Mouse (Mus musculus) midbrain, embryonic 11.5 days (tissue): Measurements from ENCODE around the gene Gm49405. TPM values are rescaled to one million over a fixed set of nuclear protein-coding genes. Genes with fewer than 3 reads are reported as not detected.

Experiments used
- ATAC-seq: fragments of 200-750 bp; cut with Nextera tagmentation; 2 replicates; pipeline ENCODE4 v1.8.0; 2017; ENCODE audit warnings: moderate TSS enrichment, moderate library complexity; ENCODE audit not compliant: low FRiP score
- DNase-seq: peaks from one replicate; pipeline ENCODE4 v3.0.0; 2015; ENCODE audit warnings: low spot score; ENCODE audit errors: missing footprints
- H3K27ac ChIP-seq: fragments of 300-500 bp; sonication (generic); 2 replicates; pipeline ENCODE4 v1.5.1; 2014; ENCODE audit warnings: low read depth, low read length
- H3K27me3 ChIP-seq: fragments of 300-500 bp; sonication (generic); 2 replicates; pipeline ENCODE4 v1.6.1; 2014; ENCODE audit warnings: mild to moderate bottlenecking, low read length, moderate library complexity, mixed read lengths; ENCODE audit not compliant: control insufficient read depth, insufficient read depth
- H3K36me3 ChIP-seq: fragments of 300-500 bp; sonication (generic); 2 replicates; pipeline ENCODE4 v1.6.1; 2014; ENCODE audit warnings: mild to moderate bottlenecking, low read length, moderate library complexity, mixed read lengths; ENCODE audit not compliant: control insufficient read depth, insufficient read depth
- H3K4me1 ChIP-seq: fragments of 300-500 bp; sonication (generic); 2 replicates; pipeline ENCODE4 v1.6.1; 2014; ENCODE audit warnings: low read length; ENCODE audit not compliant: control insufficient read depth, insufficient read depth
- H3K4me2 ChIP-seq: fragments of 300-500 bp; sonication (generic); 2 replicates; pipeline ENCODE4 v1.6.1; 2014; ENCODE audit warnings: mild to moderate bottlenecking, moderate library complexity
- H3K4me3 ChIP-seq: fragments of 300-500 bp; sonication (generic); 2 replicates; pipeline ENCODE4 v1.5.1; 2014; ENCODE audit warnings: low read depth, low read length
- H3K9ac ChIP-seq: fragments of 300-500 bp; sonication (generic); 2 replicates; pipeline ENCODE4 v1.6.1; 2014; ENCODE audit warnings: low read length
- H3K9me3 ChIP-seq: fragments of 300-500 bp; sonication (generic); 2 replicates; pipeline ENCODE4 v1.6.1; 2016; ENCODE audit warnings: low read length; ENCODE audit not compliant: control insufficient read depth
- WGBS: fragments of 180-500 bp; shearing (Covaris S2); extraction: QIAGEN DNeasy Blood & Tissue Kit; methylation state at CpG from one replicate; pipeline ENCODE4 v1.1.7; 2014; 5-methylcytosine and 5-hydroxymethylcytosine counted together
- polyA plus RNA-seq: library from polyadenylated mRNA; unstranded; fragments of >200 nt; fragmentation: Nextera tagmentation; extraction: Ambion mirVana; gene quantifications from 2 replicates; pipeline ENCODE4 v1.2.1, GENCODE M21; 2014

Gm49405 gene
- polyA plus RNA-seq, 1 experiment from 2014 or later, result 0.87 TPM

GRCm38 (mm10) chr19:3980917-3981316, 19.5 kb upstream of the Gm49405 start:
- DNase-seq (no peak), ATAC-seq (no peak)
- H3K9ac ChIP-seq, result no peak overlapping the region
- WGBS, result 74% methylated on average over 9 of the region's 9 CpGs
- no peaks in the 10 kb centered on the region for H3K9me3 ChIP-seq
- H3K4me1 ChIP-seq, result peaks cover 15% of the 10 kb centered on the region
- H3K4me2 ChIP-seq, result no peak overlapping the region
- H3K27ac ChIP-seq, result no peak overlapping the region
- no peaks in the 10 kb centered on the region for H3K27me3 ChIP-seq
- H3K36me3 ChIP-seq, result no peaks in the 10 kb centered on the region
- no peak overlapping the region for H3K4me3 ChIP-seq

GRCm38 (mm10) chr19:3983527-3984200, 16.8 kb upstream of the Gm49405 start:
- Histone ChIP-seq H3K27me3 (no peaks in the 10 kb centered on the region), H3K27ac (no peak overlapping the region), H3K4me2 (no peak overlapping the region), H3K9ac (no peak overlapping the region), H3K36me3 (no peaks in the 10 kb centered on the region), H3K4me1 (peaks cover 15% of the 10 kb centered on the region), H3K4me3 (no peak overlapping the region), H3K9me3 (peaks cover under 1% of the 10 kb centered on the region; the same call in 1 of the 2 replicates)
- ATAC-seq, result no peak
- WGBS, result 33% methylated on average over 9 of the region's 9 CpGs
- DNase-seq, result peak; percentile 88

- ATAC-seq (0 out of 2 replicates have a peak, but pooled peaks have one; percentile 34), DNase-seq (peak; percentile 88)
- 12% methylated on average over 8 of the region's 8 CpGs for WGBS
- no peak overlapping the region for H3K4me3 ChIP-seq
- peaks cover 15% of the 10 kb centered on the region for H3K4me1 ChIP-seq
- H3K9me3 ChIP-seq, result peaks cover 3% of the 10 kb centered on the region; the same call in 1 of the 2 replicates
- no peak overlapping the region; the same call in 1 of the 2 replicates for H3K27ac ChIP-seq
- 0 out of 2 replicates have a peak overlapping the region, but pooled peaks have one; percentile 9 for H3K9ac ChIP-seq
- H3K36me3 ChIP-seq, result no peaks in the 10 kb centered on the region
- no peak overlapping the region for H3K4me2 ChIP-seq
- no peaks in the 10 kb centered on the region for H3K27me3 ChIP-seq
Observed at GRCm38 (mm10) chr19:3985261-3985681, 15.2 kb upstream of the Gm49405 start.

- no peaks in the 10 kb centered on the region for H3K36me3 ChIP-seq
- no peak within 1 kb of the TSS for H3K4me3 ChIP-seq
- no peak within 1 kb of the TSS for H3K27ac ChIP-seq
- H3K9me3 ChIP-seq, result peaks cover 3% of the 10 kb centered on the region; the same call in 1 of the 2 replicates
- no peak for DNase-seq
- 27% methylated on average over 8 of the region's 8 CpGs for WGBS
- peak within 1 kb of the TSS; percentile 9; the same call in 1 of the 2 replicates for H3K9ac ChIP-seq
- H3K4me2 ChIP-seq, result no peak within 1 kb of the TSS
- H3K4me1 ChIP-seq, result peaks cover 15% of the 10 kb centered on the region
- H3K27me3 ChIP-seq, result no peaks in the 10 kb centered on the region
- ATAC-seq, result no peak
Observed at GRCm38 (mm10) chr19:3986334-3986733, 14.1 kb upstream of the Gm49405 start, which contains the start of gene Acy3. Gene Acy3, plus strand, starts transcription at chr19:3986570.

GRCm38 (mm10) chr19:3988066-3988465, 12.4 kb upstream of the Gm49405 start:
- no peak for DNase-seq
- WGBS, result 92% methylated on average over 14 of the region's 14 CpGs
- no peak overlapping the region for H3K4me2 ChIP-seq
- peaks cover 14% of the 10 kb centered on the region for H3K4me1 ChIP-seq
- no peak overlapping the region for H3K9ac ChIP-seq
- no peaks in the 10 kb centered on the region for H3K27me3 ChIP-seq
- H3K36me3 ChIP-seq, result no peaks in the 10 kb centered on the region
- H3K27ac ChIP-seq, result no peak overlapping the region
- peaks cover 3% of the 10 kb centered on the region; the same call in 1 of the 2 replicates for H3K9me3 ChIP-seq
- no peak for ATAC-seq
- H3K4me3 ChIP-seq, result no peak overlapping the region

DNA sequence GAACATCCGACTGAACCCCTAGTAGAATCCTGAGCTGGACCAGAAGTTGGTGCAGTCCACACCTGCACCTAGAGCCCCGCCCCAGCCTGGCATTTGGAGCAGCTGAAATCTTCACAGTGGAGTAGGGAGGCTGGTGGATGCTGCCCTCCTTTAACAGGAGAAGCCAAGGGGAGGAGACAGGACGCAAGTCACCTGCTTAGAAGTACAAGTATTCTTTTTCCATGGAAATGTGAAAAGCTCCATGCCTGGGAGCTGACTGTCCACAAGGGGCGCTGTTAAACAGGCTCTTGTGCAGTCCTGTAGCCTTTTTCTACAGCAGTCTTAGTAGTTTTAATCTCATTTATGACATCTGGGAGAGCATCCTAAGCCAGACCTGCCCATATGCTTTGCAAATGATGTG, 11.7 kb upstream of the Gm49405 start:
- H3K4me3 ChIP-seq, result no peak overlapping the region
- H3K4me2 ChIP-seq, result no peak overlapping the region
- H3K9ac ChIP-seq, result no peak overlapping the region
- DNase-seq (no peak), ATAC-seq (no peak)
- no peaks in the 10 kb centered on the region for H3K36me3 ChIP-seq
- peaks cover 3% of the 10 kb centered on the region; the same call in 1 of the 2 replicates for H3K9me3 ChIP-seq
- no peak overlapping the region for H3K27ac ChIP-seq
- WGBS, result 87% methylated on average over 4 of the region's 4 CpGs
- H3K4me1 ChIP-seq, result peaks cover 8% of the 10 kb centered on the region
- H3K27me3 ChIP-seq, result no peaks in the 10 kb centered on the region

GRCm38 (mm10) chr19:3990804-3991203, 9.6 kb upstream of the Gm49405 start:
- Histone ChIP-seq H3K9me3 (peaks cover 3% of the 10 kb centered on the region; the same call in 1 of the 2 replicates), H3K27ac (no peak overlapping the region), H3K4me1 (no peaks in the 10 kb centered on the region), H3K9ac (no peak overlapping the region), H3K4me3 (no peak overlapping the region), H3K4me2 (no peak overlapping the region), H3K27me3 (no peaks in the 10 kb centered on the region), H3K36me3 (no peaks in the 10 kb centered on the region)
- WGBS, result 74% methylated on average over 6 of the region's 6 CpGs
- DNase-seq (no peak), ATAC-seq (no peak)

- 98% methylated on average over 3 of the region's 3 CpGs for WGBS
- Histone ChIP-seq H3K4me2 (no peak overlapping the region), H3K27ac (no peak overlapping the region), H3K9ac (no peak overlapping the region), H3K9me3 (peaks cover 3% of the 10 kb centered on the region; the same call in 1 of the 2 replicates), H3K4me1 (no peaks in the 10 kb centered on the region), H3K27me3 (no peaks in the 10 kb centered on the region), H3K36me3 (no peaks in the 10 kb centered on the region), H3K4me3 (no peak overlapping the region)
- no peak for DNase-seq
- no peak for ATAC-seq
Observed at GRCm38 (mm10) chr19:3991562-3991961, 8.9 kb upstream of the Gm49405 start.

DNA sequence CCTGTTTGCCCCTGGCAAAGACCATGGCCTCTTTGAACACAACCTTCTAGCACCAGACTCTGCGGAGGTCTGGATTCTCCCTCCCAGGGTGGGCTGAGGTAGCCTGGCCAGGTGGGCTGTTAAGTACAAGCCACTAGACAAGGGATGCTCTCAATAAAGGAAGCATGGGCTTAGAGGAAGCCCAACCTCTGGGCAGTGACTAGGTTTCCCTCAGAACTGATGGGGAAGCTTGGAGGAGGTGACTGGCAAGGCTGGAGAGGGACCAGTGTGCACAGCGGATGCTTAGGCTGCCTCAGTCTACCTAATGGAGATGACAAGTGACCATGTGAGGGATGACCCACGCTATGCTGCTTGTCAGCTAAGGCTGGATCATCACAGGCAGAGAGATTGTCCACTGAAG, 8.5 kb upstream of the Gm49405 start:
- WGBS, result 95% methylated on average over 3 of the region's 3 CpGs
- H3K4me2 ChIP-seq, result no peak overlapping the region

More for the DNA sequence above, 8.5 kb upstream of the Gm49405 start:
- Histone ChIP-seq H3K27me3 (no peaks in the 10 kb centered on the region), H3K4me1 (no peaks in the 10 kb centered on the region), H3K4me3 (no peak overlapping the region), H3K27ac (no peak overlapping the region), H3K9ac (no peak overlapping the region), H3K9me3 (peaks cover 3% of the 10 kb centered on the region; the same call in 1 of the 2 replicates), H3K36me3 (no peaks in the 10 kb centered on the region)
- DNase-seq (no peak), ATAC-seq (no peak)
